Comparison of ENCODE assay signal across 27 mouse cellular contexts in genomic region chr6:100603702-100604101, GRCm38 (mm10).
DNase-seq lines count a peak whose midpoint lies in the region; ATAC-seq and TF ChIP-seq lines count a peak whose summit lies in the region.
"Had no signal": no experiment of that assay in that cellular context is flagged by ENCODE, and none has a peak within 500 bp of the region (broad histone marks: within the 10 kb centered on the region; RNA-seq: fewer than 3 reads in every experiment).

No protein-coding gene starts in this region.

- H3K27ac ChIP-seq in embryonic facial prominence, embryonic 13.5 days = peak overlapping the region; percentile 71
- H3K27ac ChIP-seq in embryonic facial prominence, embryonic 10.5 days (replicated peaks) = no peak overlapping the region
- H3K27ac ChIP-seq in lung, postnatal 0 days (ENCODE audit: low read length) = no peak overlapping the region
- H3K27ac ChIP-seq: forebrain, embryonic 13.5 days; heart, embryonic 15.5 days; hindbrain, embryonic 12.5 days; left cerebral cortex, adult 2 months; macrophage; midbrain, embryonic 13.5 days had no signal

- no peak overlapping the region for H3K4me3 ChIP-seq in embryonic facial prominence, embryonic 13.5 days
- H3K4me3 ChIP-seq in embryonic facial prominence, embryonic 10.5 days = no peak overlapping the region
- H3K4me3 ChIP-seq in lung, postnatal 0 days (ENCODE audit: low read depth, low read length) = no peak overlapping the region
- H3K4me3 ChIP-seq: forebrain, embryonic 13.5 days; heart, embryonic 15.5 days; hindbrain, embryonic 12.5 days; left cerebral cortex, adult 2 months; midbrain, embryonic 13.5 days had no signal

- intact Hi-C loops in heart, postnatal 25 days (cut with DNase I) = no loop called here

- TF ChIP-seq EP300 in lung, postnatal 0 days (IDR thresholded peaks at IDR 0.05) = no peak

- no peak for ATAC-seq in embryonic facial prominence, embryonic 13.5 days (ENCODE audit: insufficient number of reproducible peaks, insufficient read depth, low FRiP score, low TSS enrichment, low read depth)
- no peak for ATAC-seq in lung, postnatal 0 days
- no peak for ATAC-seq in frontal cortex, adult (ENCODE audit: low TSS enrichment)
- ATAC-seq: CD4-positive, CD25-positive, alpha-beta regulatory T cell, adult 4 months; forebrain, embryonic 13.5 days; midbrain, embryonic 13.5 days; Patski had no signal

- no peaks in the 10 kb centered on the region for H3K27me3 ChIP-seq in embryonic facial prominence, embryonic 13.5 days
- no peaks in the 10 kb centered on the region for H3K27me3 ChIP-seq in embryonic facial prominence, embryonic 10.5 days (replicated peaks; ENCODE audit: low read depth, poor library complexity, severe bottlenecking)
- H3K27me3 ChIP-seq in lung, postnatal 0 days (replicated peaks; ENCODE audit: insufficient read depth, low read length) = no peaks in the 10 kb centered on the region
- H3K27me3 ChIP-seq: forebrain, embryonic 13.5 days; heart, embryonic 15.5 days; midbrain, embryonic 13.5 days; Patski had no signal

- H3K4me1 ChIP-seq in embryonic facial prominence, embryonic 13.5 days = peaks cover 32% of the 10 kb centered on the region
- peaks cover 31% of the 10 kb centered on the region for H3K4me1 ChIP-seq in embryonic facial prominence, embryonic 10.5 days
- H3K4me1 ChIP-seq in lung, postnatal 0 days (ENCODE audit: insufficient read depth, low read depth, low read length) = no peaks in the 10 kb centered on the region
- H3K4me1 ChIP-seq: forebrain, embryonic 13.5 days; heart, embryonic 15.5 days; hindbrain, embryonic 12.5 days; midbrain, embryonic 13.5 days had no signal

- TF ChIP-seq CTCF in lung, postnatal 0 days (IDR thresholded peaks at IDR 0.05) = no peak

- 68% methylated on average over 6 of the region's 6 CpGs for WGBS in embryonic facial prominence, embryonic 13.5 days
- 93% methylated on average over 6 of the region's 6 CpGs for WGBS in embryonic facial prominence, embryonic 10.5 days
- WGBS in lung, postnatal 0 days = 67% methylated on average over 6 of the region's 6 CpGs

- no peak overlapping the region for H3K4me2 ChIP-seq in embryonic facial prominence, embryonic 13.5 days
- no peak overlapping the region for H3K4me2 ChIP-seq in lung, postnatal 0 days (replicated peaks; ENCODE audit: low read depth, low read length)
- H3K4me2 ChIP-seq: forebrain, embryonic 13.5 days; heart, embryonic 15.5 days; hindbrain, embryonic 12.5 days; liver, embryonic 11.5 days; midbrain, embryonic 13.5 days had no signal

- H3K9ac ChIP-seq in embryonic facial prominence, embryonic 13.5 days = no peak overlapping the region
- no peak overlapping the region for H3K9ac ChIP-seq in lung, postnatal 0 days (replicated peaks; ENCODE audit: low read depth)
- H3K9ac ChIP-seq: forebrain, embryonic 13.5 days; heart, embryonic 15.5 days; hindbrain, embryonic 12.5 days; midbrain, embryonic 13.5 days had no signal

- no peaks in the 10 kb centered on the region for H3K36me3 ChIP-seq in embryonic facial prominence, embryonic 13.5 days
- H3K36me3 ChIP-seq in embryonic facial prominence, embryonic 10.5 days (replicated peaks) = peaks cover 16% of the 10 kb centered on the region; the same call in 1 of the 2 replicates
- no peaks in the 10 kb centered on the region for H3K36me3 ChIP-seq in lung, postnatal 0 days (ENCODE audit: insufficient read depth, low read length)
- H3K36me3 ChIP-seq: heart, embryonic 15.5 days; hindbrain, embryonic 12.5 days; midbrain, embryonic 13.5 days had no signal

- H3K9me3 ChIP-seq in embryonic facial prominence, embryonic 13.5 days = no peaks in the 10 kb centered on the region
- H3K9me3 ChIP-seq in embryonic facial prominence, embryonic 10.5 days = no peaks in the 10 kb centered on the region
- H3K9me3 ChIP-seq in lung, postnatal 0 days (ENCODE audit: low read length) = no peaks in the 10 kb centered on the region
- H3K9me3 ChIP-seq: forebrain, embryonic 13.5 days; heart, embryonic 15.5 days; hindbrain, embryonic 12.5 days; midbrain, embryonic 13.5 days had no signal

- DNase-seq in embryonic facial prominence, embryonic 10.5 days (ENCODE audit: low spot score) = no peak
- DNase-seq in heart, postnatal 4 days = peak; percentile 26
- DNase-seq in heart, postnatal 25 days (ENCODE audit: low spot score) = no peak
- DNase-seq in lung, postnatal 0 days (ENCODE audit: low spot score) = peak; percentile 43
- no peak for DNase-seq in lung, postnatal 25 days (ENCODE audit: low spot score)
- peak; percentile 15 for DNase-seq in brain, adult 2 months (ENCODE audit: low read depth, low spot score)
- DNase-seq: adrenal gland, postnatal 14 days; cerebellum, adult 11-12 months; cerebellum, postnatal 14 days; gastrocnemius, postnatal 36 days; kidney, adult 2 months; kidney, postnatal 36 days; layer of hippocampus, adult 9-11 months; left cerebral cortex, postnatal 4 days; lung, adult 18-20 months; thymus, adult 2 months had no signal

Comparison
In these comparisons a context has a peak if more than half of its experiments do, and no peak if none do; other contexts are left out.
1. DNase-seq: peak in heart, postnatal 4 days (single experiment), lung, postnatal 0 days (single experiment) and brain, adult 2 months (single experiment); none in embryonic facial prominence, embryonic 10.5 days (single experiment), heart, postnatal 25 days (single experiment) and lung, postnatal 25 days (single experiment).